Mouse (Mus musculus) small intestine, adult 2 months (tissue): ENCODE measurements around the gene Cdyl2. TPM values are rescaled to one million over a fixed set of nuclear protein-coding genes. Genes with fewer than 3 reads are reported as not detected.

Experiments used
- H3K27ac ChIP-seq: fragments of 200-500 bp; 2 replicates; pipeline ENCODE4 v1.5.1; 2012; ENCODE audit warnings: low read depth, low read length, control low read depth, inconsistent platforms; ENCODE audit not compliant: insufficient read depth
- H3K27me3 ChIP-seq: fragments of 200-500 bp; 2 replicates; pipeline ENCODE4 v1.6.1; 2012; ENCODE audit warnings: mild to moderate bottlenecking, moderate library complexity, low read length, inconsistent platforms; ENCODE audit not compliant: control insufficient read depth, insufficient read depth
- H3K36me3 ChIP-seq: fragments of 200-500 bp; 2 replicates; pipeline ENCODE4 v1.6.1; 2012; ENCODE audit warnings: mild to moderate bottlenecking, low read length, control low read depth, inconsistent platforms; ENCODE audit not compliant: control insufficient read depth, insufficient read depth
- H3K4me1 ChIP-seq: fragments of 200-500 bp; 2 replicates; pipeline ENCODE4 v1.6.1; 2012; ENCODE audit warnings: low read length, inconsistent platforms, mixed read lengths; ENCODE audit not compliant: control insufficient read depth, insufficient read depth, insufficient read length
- H3K4me3 ChIP-seq: fragments of 200-500 bp; 2 replicates; pipeline ENCODE4 v1.5.1; 2012; ENCODE audit warnings: low read depth, mild to moderate bottlenecking, control low read depth, inconsistent platforms, low read length, moderate library complexity
- CTCF ChIP-seq: fragments of 200-500 bp; IDR thresholded peaks from 2 replicates; pipeline ENCODE4 v1.5.1; 2012; ENCODE audit warnings: low read depth, mild to moderate bottlenecking, control low read depth, inconsistent platforms, low read length, moderate library complexity, mixed read lengths; ENCODE audit not compliant: insufficient replicate concordance, insufficient read length; ENCODE audit errors: extremely low read depth
- POLR2A ChIP-seq: fragments of 200-500 bp; IDR thresholded peaks from 2 replicates; pipeline ENCODE4 v1.6.1; 2012; ENCODE audit warnings: low read depth, mild to moderate bottlenecking, control low read depth, inconsistent platforms, low read length, moderate library complexity
- WGBS: fragments of 180-500 bp; shearing (Covaris S2); methylation state at CpG from one replicate; pipeline ENCODE4 v1.1.7; 2018; 5-methylcytosine and 5-hydroxymethylcytosine counted together
- polyA plus RNA-seq: library from polyadenylated mRNA; depleted of rRNA; stranded (reverse); fragments of >200 nt; gene quantifications from 2 replicates; pipeline ENCODE4 v1.2.3, GENCODE M21; 2012

The Cdyl2 gene
- polyA plus RNA-seq, 1 experiment: 0.89 TPM

GRCm38 (mm10) chr8:116755557-116755956 is 22.8 kb upstream of the Cdyl2 start:
- no peak overlapping the region for H3K4me3 ChIP-seq
- 4% methylated on average over 4 of the region's 4 CpGs for WGBS
- no peaks in the 10 kb centered on the region for H3K36me3 ChIP-seq
- H3K27me3 ChIP-seq: no peaks in the 10 kb centered on the region
- no peaks in the 10 kb centered on the region for H3K4me1 ChIP-seq
- TF ChIP-seq POLR2A (no peak), CTCF (peak; percentile 74; the same call in 1 of the 2 replicates)
- no peak overlapping the region for H3K27ac ChIP-seq

- no peak for TF ChIP-seq POLR2A
- TF ChIP-seq CTCF: no peak
- H3K36me3 ChIP-seq: no peaks in the 10 kb centered on the region
- H3K27me3 ChIP-seq: no peaks in the 10 kb centered on the region
- H3K27ac ChIP-seq: no peak overlapping the region
- H3K4me3 ChIP-seq: no peak overlapping the region
- 94% methylated on average over 1 of the region's 1 CpGs for WGBS
- H3K4me1 ChIP-seq: no peaks in the 10 kb centered on the region
These were observed 7.9 kb upstream of the Cdyl2 start for GRCm38 (mm10) chr8:116740726-116741125.

GRCm38 (mm10) chr8:116735306-116735705 is 2.5 kb upstream of the Cdyl2 start:
- H3K36me3 ChIP-seq: no peaks in the 10 kb centered on the region
- H3K27me3 ChIP-seq: 0 out of 2 replicates have a peak, but pooled peaks cover 3% of the 10 kb centered on the region
- H3K27ac ChIP-seq: no peak overlapping the region
- TF ChIP-seq POLR2A (no peak), CTCF (no peak)
- WGBS: 61% methylated on average over 5 of the region's 5 CpGs
- H3K4me1 ChIP-seq: no peaks in the 10 kb centered on the region; the same call in 1 of the 2 replicates
- no peak overlapping the region for H3K4me3 ChIP-seq

- 0 out of 2 replicates have a peak, but pooled peaks cover 3% of the 10 kb centered on the region for H3K27me3 ChIP-seq
- WGBS: 55% methylated on average over 9 of the region's 9 CpGs
- no peak for TF ChIP-seq CTCF
- no peak for TF ChIP-seq POLR2A
- H3K36me3 ChIP-seq: no peaks in the 10 kb centered on the region
- no peak overlapping the region for H3K4me3 ChIP-seq
- no peak overlapping the region for H3K27ac ChIP-seq
- no peaks in the 10 kb centered on the region; the same call in 1 of the 2 replicates for H3K4me1 ChIP-seq
These were observed 1.4 kb upstream of the Cdyl2 start for GRCm38 (mm10) chr8:116734176-116734575.

- Histone ChIP-seq H3K4me1 (no peaks in the 10 kb centered on the region; the same call in 1 of the 2 replicates), H3K27me3 (0 out of 2 replicates have a peak, but pooled peaks cover 3% of the 10 kb centered on the region), H3K36me3 (no peaks in the 10 kb centered on the region), H3K27ac (no peak overlapping the region), H3K4me3 (peak overlapping the region; percentile 75)
- 23% methylated on average over 3 of the region's 3 CpGs for WGBS
- TF ChIP-seq CTCF: no peak
- no peak for TF ChIP-seq POLR2A
These were observed 840 bp upstream of the Cdyl2 start for GRCm38 (mm10) chr8:116733648-116734014.

GRCm38 (mm10) chr8:116731976-116732683 is 661 bp downstream of the Cdyl2 start:
- no peak for TF ChIP-seq CTCF
- TF ChIP-seq POLR2A: no peak
- Histone ChIP-seq H3K27ac (no peak overlapping the region), H3K4me1 (no peaks in the 10 kb centered on the region; the same call in 1 of the 2 replicates), H3K27me3 (0 out of 2 replicates have a peak, but pooled peaks cover 3% of the 10 kb centered on the region), H3K36me3 (no peaks in the 10 kb centered on the region), H3K4me3 (peak overlapping the region; percentile 75)
- 5% methylated on average over 43 of the region's 46 CpGs for WGBS

GRCm38 (mm10) chr8:116721451-116721850 is 11.3 kb downstream of the Cdyl2 start:
- Histone ChIP-seq H3K27ac (no peak overlapping the region), H3K4me3 (no peak overlapping the region), H3K4me1 (no peaks in the 10 kb centered on the region), H3K36me3 (no peaks in the 10 kb centered on the region), H3K27me3 (no peaks in the 10 kb centered on the region)
- no peak for TF ChIP-seq POLR2A
- TF ChIP-seq CTCF: no peak
- WGBS: 67% methylated on average over 2 of the region's 2 CpGs
